ENCODE assay signal across 21 mouse cellular contexts in genomic region chr11:24743439-24743838, GRCm38 (mm10).
DNase-seq lines count a peak whose midpoint lies in the region; ATAC-seq and TF ChIP-seq lines count a peak whose summit lies in the region.
"Had no signal": no experiment of that assay in that cellular context is flagged by ENCODE, and none has a peak within 500 bp of the region (broad histone marks: within the 10 kb centered on the region; RNA-seq: fewer than 3 reads in every experiment).

No protein-coding gene starts in this region.

- peak overlapping the region; percentile 76; the same call in 1 of the 2 replicates for H3K27ac ChIP-seq in forebrain, embryonic 15.5 days (replicated peaks)
- H3K27ac ChIP-seq in forebrain, embryonic 14.5 days (ENCODE audit: low read depth, low read length): no peak overlapping the region
- no peak overlapping the region for H3K27ac ChIP-seq in kidney, postnatal 0 days
- H3K27ac ChIP-seq in kidney, adult 2 months (ENCODE audit: insufficient read depth, low read depth, low read length): no peak overlapping the region
- H3K27ac ChIP-seq in CH12.LX (ENCODE audit: insufficient read depth, low read depth): no peak overlapping the region
- H3K27ac ChIP-seq in limb, embryonic 10.5 days: peak overlapping the region; percentile 42
- H3K27ac ChIP-seq: midbrain, embryonic 12.5 days; neural tube, embryonic 15.5 days; stomach, embryonic 15.5 days had no signal

- no peak overlapping the region for H3K4me3 ChIP-seq in forebrain, embryonic 15.5 days
- no peak overlapping the region for H3K4me3 ChIP-seq in forebrain, embryonic 14.5 days (ENCODE audit: low read depth, low read length)
- H3K4me3 ChIP-seq in kidney, postnatal 0 days (replicated peaks; ENCODE audit: low read depth, low read length): no peak overlapping the region
- H3K4me3 ChIP-seq in kidney, adult 2 months (ENCODE audit: insufficient read depth, low read depth, low read length): no peak overlapping the region
- H3K4me3 ChIP-seq in CH12.LX (replicated peaks in 1 of 3; ENCODE audit: low read depth in 2 of 3, low read length in 2 of 3, poor library complexity in 1 of 3): no peak overlapping the region
- no peak overlapping the region for H3K4me3 ChIP-seq in limb, embryonic 10.5 days
- H3K4me3 ChIP-seq: heart, embryonic 12.5 days; midbrain, embryonic 12.5 days; neural tube, embryonic 15.5 days; stomach, embryonic 15.5 days had no signal

- no peak overlapping the region for H3K9ac ChIP-seq in forebrain, embryonic 15.5 days (replicated peaks)
- H3K9ac ChIP-seq in forebrain, embryonic 14.5 days (ENCODE audit: low read length): no peak overlapping the region
- no peak overlapping the region for H3K9ac ChIP-seq in kidney, postnatal 0 days (ENCODE audit: low read depth, low read length)
- H3K9ac ChIP-seq in CH12.LX (ENCODE audit: insufficient read depth, low read depth): no peak overlapping the region
- H3K9ac ChIP-seq: heart, embryonic 12.5 days; midbrain, embryonic 12.5 days; neural tube, embryonic 15.5 days; stomach, embryonic 15.5 days had no signal

- no peak overlapping the region for H3K4me2 ChIP-seq in forebrain, embryonic 15.5 days (replicated peaks)
- no peak overlapping the region for H3K4me2 ChIP-seq in forebrain, embryonic 14.5 days (ENCODE audit: low read length)
- no peak overlapping the region for H3K4me2 ChIP-seq in kidney, postnatal 0 days (ENCODE audit: low read length)
- no peak overlapping the region for H3K4me2 ChIP-seq in CH12.LX (ENCODE audit: insufficient read depth, low read depth, poor library complexity, severe bottlenecking)
- H3K4me2 ChIP-seq: heart, embryonic 12.5 days; liver, embryonic 11.5 days; neural tube, embryonic 15.5 days; stomach, embryonic 15.5 days had no signal

- no peaks in the 10 kb centered on the region for H3K9me3 ChIP-seq in forebrain, embryonic 15.5 days
- H3K9me3 ChIP-seq in forebrain, embryonic 14.5 days (replicated peaks; ENCODE audit: control insufficient read depth, low read length): no peaks in the 10 kb centered on the region
- no peaks in the 10 kb centered on the region for H3K9me3 ChIP-seq in kidney, postnatal 0 days (replicated peaks; ENCODE audit: low read length)
- no peaks in the 10 kb centered on the region for H3K9me3 ChIP-seq in CH12.LX (replicated peaks; ENCODE audit: low read length)
- no peaks in the 10 kb centered on the region for H3K9me3 ChIP-seq in limb, embryonic 10.5 days (replicated peaks)
- H3K9me3 ChIP-seq: heart, embryonic 12.5 days; midbrain, embryonic 12.5 days; neural tube, embryonic 15.5 days; stomach, embryonic 15.5 days had no signal

- TF ChIP-seq EP300 in CH12.LX (IDR thresholded peaks at IDR 0.05; ENCODE audit: low read length): no peak

- TF ChIP-seq POLR2A in kidney, adult 2 months (IDR thresholded peaks at IDR 0.05; ENCODE audit: low read depth, low read length): no peak
- TF ChIP-seq POLR2A in CH12.LX (IDR thresholded peaks at IDR 0.05; ENCODE audit: low read depth, low read length): no peak

- dilution Hi-C loops in CH12.LX (cut with MboI; ENCODE audit: extremely low pct_ligation_motif_present, extremely low pct_unique_long_range_greater_than_20kb, low sequenced_read_pairs): no loop called here

- TF ChIP-seq CTCF in kidney, postnatal 0 days (IDR thresholded peaks at IDR 0.05; ENCODE audit: low read depth): 0 out of 2 replicates have a peak, but pooled peaks have one; percentile 16
- no peak for TF ChIP-seq CTCF in kidney, adult 2 months (conservative IDR thresholded peaks at IDR 0.05; ENCODE audit: insufficient read depth, insufficient read length, low read depth, low read length)
- TF ChIP-seq CTCF in CH12.LX (conservative IDR thresholded peaks at IDR 0.05 in 1 of 2, IDR thresholded peaks at IDR 0.05 in 1 of 2; ENCODE audit: low read depth in 2 of 2, low read length in 2 of 2): peak in 1 of 2 experiments; percentile 39; a peak in 2 of 4 replicates

- no peaks in the 10 kb centered on the region for H3K36me3 ChIP-seq in forebrain, embryonic 15.5 days
- H3K36me3 ChIP-seq in forebrain, embryonic 14.5 days (ENCODE audit: control insufficient read depth, insufficient read depth, low read length): no peaks in the 10 kb centered on the region
- no peaks in the 10 kb centered on the region for H3K36me3 ChIP-seq in kidney, postnatal 0 days (ENCODE audit: insufficient read depth, low read length)
- H3K36me3 ChIP-seq in kidney, adult 2 months (ENCODE audit: control insufficient read depth, insufficient read depth, low read length): no peaks in the 10 kb centered on the region
- H3K36me3 ChIP-seq in CH12.LX (replicated peaks in 1 of 2; ENCODE audit: control insufficient read depth in 1 of 2, insufficient read depth in 1 of 2, low read length in 1 of 2): no peaks in the 10 kb centered on the region
- H3K36me3 ChIP-seq in limb, embryonic 10.5 days: no peaks in the 10 kb centered on the region
- H3K36me3 ChIP-seq: heart, embryonic 12.5 days; midbrain, embryonic 12.5 days; neural tube, embryonic 15.5 days; stomach, embryonic 15.5 days had no signal

- in situ Hi-C loops in CH12.LX (cut with MboI; ENCODE audit: low pct_ligation_motif_present, low pct_unique_long_range_greater_than_20kb, low sequenced_read_pairs): no loop called here

- no peaks in the 10 kb centered on the region for H3K79me2 ChIP-seq in CH12.LX (replicated peaks; ENCODE audit: control insufficient read depth, extremely low read depth, insufficient read depth, poor library complexity, severe bottlenecking)

- ATAC-seq in forebrain, embryonic 15.5 days (replicated peaks): no peak
- no peak for ATAC-seq in forebrain, embryonic 14.5 days
- ATAC-seq in kidney, postnatal 0 days (replicated peaks; ENCODE audit: low FRiP score, low read depth): no peak

- no peak; the same call in 1 of the 2 replicates for TF ChIP-seq RAD21 in CH12.LX (IDR thresholded peaks at IDR 0.05; ENCODE audit: low read depth, low read length)

- peaks cover 25% of the 10 kb centered on the region for H3K4me1 ChIP-seq in forebrain, embryonic 15.5 days
- H3K4me1 ChIP-seq in forebrain, embryonic 14.5 days (ENCODE audit: control insufficient read depth, insufficient read depth, low read length): peaks cover 10% of the 10 kb centered on the region; the same call in 1 of the 2 replicates
- H3K4me1 ChIP-seq in kidney, postnatal 0 days (replicated peaks; ENCODE audit: insufficient read depth, low read length): no peaks in the 10 kb centered on the region
- H3K4me1 ChIP-seq in kidney, adult 2 months (ENCODE audit: control insufficient read depth, insufficient read depth, low read length): no peaks in the 10 kb centered on the region
- peaks cover 0 to 7% of the 10 kb centered on the region in 2 experiments; a peak in 2 of 4 replicates for H3K4me1 ChIP-seq in CH12.LX (ENCODE audit: control insufficient read depth in 1 of 2, insufficient read depth in 2 of 2)
- peaks cover 15% of the 10 kb centered on the region for H3K4me1 ChIP-seq in limb, embryonic 10.5 days
- H3K4me1 ChIP-seq: stomach, embryonic 15.5 days had no signal

- DNase-seq in forebrain, embryonic 14.5 days (ENCODE audit: low spot score): no peak
- DNase-seq in kidney, postnatal 0 days (ENCODE audit: low spot score): no peak
- DNase-seq in kidney, adult 2 months: no peak
- peak; percentile 3 for DNase-seq in CH12.LX (ENCODE audit: extremely low read depth)
- DNase-seq in limb, embryonic 10.5 days (ENCODE audit: low spot score): no peak
- DNase-seq in retina, postnatal 1 day: no peak
- DNase-seq in cerebellum, adult 9-10 months: no peak
- DNase-seq: adrenal gland, postnatal 14 days; cerebellum, postnatal 10 days; embryo, embryonic 11 days; kidney, postnatal 4 days; layer of hippocampus, postnatal 36 days; lung, adult 18-20 months; right cerebral cortex, postnatal 25 days; thymus, adult 2 months had no signal

- H3K27me3 ChIP-seq in forebrain, embryonic 15.5 days: no peaks in the 10 kb centered on the region
- no peaks in the 10 kb centered on the region for H3K27me3 ChIP-seq in forebrain, embryonic 14.5 days (replicated peaks; ENCODE audit: control insufficient read depth, insufficient read depth, low read length)
- no peaks in the 10 kb centered on the region for H3K27me3 ChIP-seq in kidney, postnatal 0 days (ENCODE audit: insufficient read depth, low read length)
- H3K27me3 ChIP-seq in kidney, adult 2 months (replicated peaks; ENCODE audit: control insufficient read depth, insufficient read depth, low read length): no peaks in the 10 kb centered on the region
- no peaks in the 10 kb centered on the region for H3K27me3 ChIP-seq in CH12.LX (replicated peaks)
- H3K27me3 ChIP-seq in limb, embryonic 10.5 days (ENCODE audit: low read depth, poor library complexity, severe bottlenecking): no peaks in the 10 kb centered on the region
- H3K27me3 ChIP-seq: heart, embryonic 12.5 days; midbrain, embryonic 12.5 days; neural tube, embryonic 15.5 days; stomach, embryonic 15.5 days had no signal

- 52% methylated on average over 1 of the region's 1 CpGs for WGBS in forebrain, embryonic 15.5 days
- WGBS in forebrain, embryonic 14.5 days: 52% methylated on average over 1 of the region's 1 CpGs
- WGBS in kidney, postnatal 0 days: 55% methylated on average over 1 of the region's 1 CpGs
- WGBS in kidney, adult 2 months: 76% methylated on average over 1 of the region's 1 CpGs
- 72% methylated on average over 1 of the region's 1 CpGs for WGBS in limb, embryonic 10.5 days

TF ChIP-seq in CH12.LX, 34 proteins besides CTCF, POLR2A, EP300 and RAD21:
- TF ChIP-seq MEF2A (IDR thresholded peaks at IDR 0.05; ENCODE audit: borderline replicate concordance, low read depth, low read length) (no peak), SMC3 (IDR thresholded peaks at IDR 0.05; ENCODE audit: low read depth, low read length) (0 out of 2 replicates have a peak, but pooled peaks have one; percentile 10)

Comparison
In these comparisons a context has a peak if more than half of its experiments do, and no peak if none do; other contexts are left out.
1. H3K27ac ChIP-seq: peak in forebrain, embryonic 15.5 days (single experiment) and limb, embryonic 10.5 days (single experiment); none in forebrain, embryonic 14.5 days (single experiment), kidney, postnatal 0 days (single experiment), kidney, adult 2 months (single experiment) and CH12.LX (single experiment).